Mouse (Mus musculus) ZHBTc4 (cell line): ENCODE measurements at regions not wholly inside any gene's neighbourhood (a gene's known extent, or its start where the extent isn't known, plus 50 kb on each side); places are given as distances from the start of the nearest gene placed in this dataset.

Experiments
- DNase-seq: peaks from one replicate; pipeline ENCODE4 v3.0.0-alpha.2; 2011; ENCODE audit warnings: low read depth, low spot score

DNA sequence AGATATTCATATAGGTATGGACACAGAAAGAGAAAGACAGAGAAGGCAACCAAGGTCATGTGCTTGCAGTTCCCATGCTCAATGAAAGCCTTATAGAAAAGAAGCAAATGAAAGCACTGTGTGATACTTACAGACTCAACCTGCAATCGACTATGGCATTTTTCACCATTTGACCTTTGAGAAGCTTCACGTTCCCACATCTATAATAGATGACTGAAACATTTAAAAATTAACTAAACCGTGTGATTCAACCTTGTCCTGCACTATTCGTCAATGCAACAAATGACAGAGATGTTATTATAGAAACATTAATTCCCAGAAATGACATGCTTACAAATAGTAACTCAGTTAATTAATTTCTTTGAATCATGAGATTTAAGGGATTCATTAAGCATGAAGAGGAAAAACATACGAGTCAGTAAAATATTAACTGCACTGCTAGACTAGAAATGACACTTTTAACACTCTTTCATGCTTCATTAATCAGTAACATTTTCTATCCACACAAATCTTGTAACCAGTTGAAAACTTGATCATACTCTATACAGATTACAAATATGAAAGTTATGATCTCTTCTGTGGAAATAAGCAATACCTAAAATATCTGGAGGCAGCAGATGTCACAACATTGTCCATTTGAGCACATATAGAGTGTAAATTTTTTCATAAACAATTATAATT is 545.2 kb upstream of the N6amt1 start:
- no peak for DNase-seq

DNA sequence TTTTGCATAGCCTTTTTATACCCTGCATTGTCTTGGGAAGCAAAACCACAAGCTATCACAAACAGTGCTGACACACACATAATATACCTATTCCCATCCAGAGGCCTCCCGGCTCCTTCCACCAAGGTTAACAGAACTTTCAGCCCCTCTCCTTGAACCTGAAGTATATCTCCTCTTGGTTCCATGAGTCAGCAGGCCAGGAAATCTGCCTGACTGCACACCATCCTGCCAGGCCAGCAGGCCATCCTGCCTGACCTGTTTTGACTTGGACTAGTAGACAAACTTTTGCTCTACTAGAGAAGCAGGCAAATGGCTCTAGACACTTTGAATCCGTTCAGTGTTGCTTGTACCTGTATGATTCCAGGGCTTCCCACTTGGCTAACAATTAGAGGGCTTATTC is 547.6 kb upstream of the N6amt1 start:
- no peak for DNase-seq

DNA sequence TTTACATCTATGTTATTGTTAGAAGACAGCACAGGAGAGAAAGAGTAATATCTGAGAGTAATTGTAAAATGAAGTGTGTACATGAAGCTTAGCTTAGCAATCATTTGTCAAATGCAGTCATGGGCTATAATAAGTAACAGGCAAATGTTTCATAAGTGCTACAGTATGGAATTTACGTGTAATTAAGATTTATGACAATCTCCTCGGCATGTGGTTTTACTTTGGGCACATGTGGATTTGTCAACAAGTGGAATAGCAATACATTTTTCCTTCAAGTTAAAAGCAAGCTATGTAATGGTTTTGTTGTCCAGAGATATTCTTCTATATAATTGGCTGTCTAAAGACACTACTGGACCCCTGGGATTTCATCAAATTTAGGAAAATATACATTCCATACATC is 577.9 kb upstream of the N6amt1 start:
- DNase-seq: no peak

DNA sequence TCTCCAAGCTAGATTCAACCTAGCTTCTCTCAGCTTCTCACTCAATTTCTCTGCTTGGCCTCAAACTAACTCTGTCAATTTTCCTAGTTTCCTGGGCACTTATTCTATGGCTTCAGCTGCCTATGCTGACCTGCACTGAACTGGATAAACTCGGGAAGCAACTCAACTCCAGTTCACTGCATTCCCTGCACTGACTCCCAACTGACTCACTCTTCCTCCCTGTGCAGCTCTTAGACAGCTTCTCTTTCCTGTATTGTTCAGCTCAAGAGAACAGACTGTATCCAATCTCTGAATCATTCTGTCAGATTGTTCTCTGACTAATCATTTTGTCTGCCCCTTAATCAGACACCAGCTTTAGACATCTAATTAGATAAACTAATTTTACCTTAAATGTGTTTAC is 581.4 kb upstream of the N6amt1 start:
- no peak for DNase-seq

DNA sequence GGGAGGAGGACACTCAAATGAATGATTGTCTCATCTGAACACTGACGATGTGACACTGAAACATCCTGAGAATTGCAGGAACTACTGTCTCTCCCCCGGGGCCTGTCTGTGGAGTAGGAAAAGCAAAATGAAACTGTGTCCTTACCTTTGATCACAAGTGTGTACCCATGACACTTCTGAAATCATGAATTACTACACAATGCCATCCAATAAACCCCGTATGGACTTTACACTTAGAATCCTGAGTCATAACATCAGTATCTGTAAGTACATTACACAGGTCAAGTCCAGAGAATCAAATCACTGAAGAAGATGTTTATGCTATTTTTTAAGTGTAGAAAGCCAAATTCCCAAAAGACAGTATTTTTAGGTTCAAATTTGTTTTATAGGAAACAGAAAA is 585.1 kb upstream of the N6amt1 start:
- no peak for DNase-seq

DNA sequence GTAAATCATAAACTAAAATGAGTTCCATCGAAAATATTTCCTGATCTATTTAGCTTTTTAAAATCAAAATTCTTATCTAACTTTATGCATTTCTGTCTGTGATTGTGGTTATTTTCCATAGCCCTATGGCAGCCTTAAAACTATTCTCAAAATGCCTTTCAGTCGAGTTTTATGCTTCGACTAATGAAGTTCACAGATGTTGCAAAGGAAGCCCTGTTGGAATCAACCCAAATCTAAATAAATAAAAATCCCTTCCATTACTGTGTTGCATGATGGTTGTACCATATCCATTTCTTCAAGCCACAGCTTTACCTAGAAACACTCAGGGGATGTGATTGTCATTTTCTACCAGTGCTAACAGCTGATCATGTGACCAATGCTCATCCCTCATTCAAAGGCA is 585.6 kb upstream of the N6amt1 start:
- no peak for DNase-seq

DNA sequence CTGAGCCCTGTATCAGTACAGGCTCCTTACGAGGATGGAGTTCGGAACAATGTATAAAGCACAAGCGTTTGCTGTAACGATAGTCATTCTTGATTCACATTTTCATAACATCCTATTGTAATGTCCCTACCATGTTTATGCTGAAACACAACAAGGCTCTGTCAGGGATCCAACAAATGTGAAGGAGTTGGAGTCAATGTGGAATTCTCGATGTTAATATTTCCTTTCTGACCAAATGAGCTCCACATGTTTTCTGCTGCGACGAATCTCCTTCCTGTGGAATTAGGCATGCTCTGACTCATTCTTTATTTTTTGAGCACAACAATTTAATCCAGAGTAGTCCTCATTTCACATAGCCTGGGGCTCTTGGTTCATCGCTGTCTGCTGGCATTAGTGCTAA is 588.0 kb upstream of the N6amt1 start:
- DNase-seq: no peak

DNA sequence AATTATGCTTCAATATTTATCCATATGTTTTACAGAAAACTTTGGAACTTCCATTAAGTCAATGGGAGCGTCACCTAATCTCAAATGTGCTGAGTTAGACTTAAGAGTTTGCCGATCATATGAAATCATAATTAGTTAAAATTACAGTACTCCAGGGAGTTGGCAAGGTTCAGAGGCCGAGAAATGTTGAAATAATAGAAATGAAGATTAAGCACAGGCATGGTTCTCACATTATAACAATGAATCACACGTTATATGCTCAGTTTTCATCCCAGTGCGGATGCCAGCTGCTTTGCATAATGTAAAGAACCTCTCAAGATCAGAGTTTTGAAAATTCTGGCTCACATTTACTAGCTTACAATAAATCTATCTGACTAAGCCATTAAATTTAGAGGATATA is 612.7 kb upstream of the N6amt1 start:
- DNase-seq: no peak

DNA sequence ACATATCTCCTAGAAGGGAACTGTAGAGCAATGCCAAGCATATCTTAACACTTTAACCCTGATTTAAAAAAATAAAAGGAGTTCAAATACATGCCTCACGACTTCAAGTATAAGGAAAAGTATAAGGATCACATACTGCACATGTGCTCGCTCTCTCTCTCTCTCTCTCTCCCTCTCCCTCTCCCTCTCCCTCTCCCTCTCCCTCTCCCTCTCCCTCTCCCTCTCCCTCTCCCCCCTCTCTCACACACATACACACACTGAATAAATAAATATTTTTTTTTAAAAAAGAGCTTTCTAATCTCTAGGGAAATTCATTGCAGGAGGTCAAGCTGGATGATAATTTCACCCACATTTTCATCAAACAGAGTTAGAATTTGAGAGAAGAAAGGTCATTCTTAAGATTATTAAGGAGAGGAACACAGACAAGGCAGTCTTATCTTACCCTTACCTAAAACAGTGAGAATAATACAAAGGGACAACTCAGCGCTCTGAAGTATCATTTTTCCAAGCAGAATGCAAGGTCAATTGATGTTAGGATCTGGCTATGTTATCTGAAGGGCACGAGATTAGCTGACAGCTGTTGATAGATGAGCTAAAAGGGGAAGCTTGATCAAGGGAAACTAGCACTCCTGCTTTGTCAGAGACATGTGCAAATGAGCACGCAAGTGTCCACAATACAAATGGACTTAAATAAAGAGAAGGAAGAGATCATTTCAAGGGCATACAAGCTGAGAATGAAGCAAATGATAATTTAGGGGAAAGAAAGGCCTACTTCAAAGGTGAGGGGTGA is 634.8 kb upstream of the N6amt1 start:
- no peak for DNase-seq

DNA sequence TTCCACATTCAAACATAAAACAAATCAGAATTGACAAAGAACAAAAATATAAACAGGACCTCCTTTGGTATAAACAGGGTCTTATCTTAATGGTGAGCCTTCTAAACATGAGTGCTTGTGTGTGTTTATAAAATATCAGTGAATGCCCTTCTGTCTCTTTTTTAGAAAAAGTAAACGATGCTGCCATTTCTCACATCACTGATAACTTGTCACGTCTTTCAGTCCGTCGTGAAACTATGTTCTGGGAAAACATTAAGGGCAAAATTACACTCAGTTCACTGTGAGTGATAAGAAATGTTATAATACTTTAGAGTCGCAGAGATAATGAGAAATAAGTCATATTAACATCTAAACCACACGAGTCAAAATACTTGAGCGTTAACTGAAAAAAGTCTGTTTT is 635.6 kb upstream of the N6amt1 start:
- no peak for DNase-seq

DNA sequence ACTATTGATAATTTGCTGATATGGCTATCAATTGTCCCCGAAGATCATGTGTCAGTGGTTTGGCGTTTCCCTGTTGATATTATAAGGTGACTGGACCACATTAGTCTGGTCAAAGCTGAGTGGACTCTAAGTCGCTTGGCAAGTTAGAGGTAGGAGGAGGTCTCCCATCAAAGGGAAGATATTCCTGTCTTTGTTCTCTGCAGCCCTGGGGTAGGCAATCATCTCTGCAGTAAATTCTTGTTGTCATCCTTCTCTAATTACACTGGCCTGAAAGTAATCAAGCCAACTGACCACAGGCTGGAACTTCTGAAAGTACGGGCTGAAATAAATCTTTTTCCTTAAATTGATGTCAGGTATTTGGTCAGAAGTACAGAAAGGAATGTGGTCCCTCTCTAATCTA is 652.3 kb upstream of the N6amt1 start:
- no peak for DNase-seq

DNA sequence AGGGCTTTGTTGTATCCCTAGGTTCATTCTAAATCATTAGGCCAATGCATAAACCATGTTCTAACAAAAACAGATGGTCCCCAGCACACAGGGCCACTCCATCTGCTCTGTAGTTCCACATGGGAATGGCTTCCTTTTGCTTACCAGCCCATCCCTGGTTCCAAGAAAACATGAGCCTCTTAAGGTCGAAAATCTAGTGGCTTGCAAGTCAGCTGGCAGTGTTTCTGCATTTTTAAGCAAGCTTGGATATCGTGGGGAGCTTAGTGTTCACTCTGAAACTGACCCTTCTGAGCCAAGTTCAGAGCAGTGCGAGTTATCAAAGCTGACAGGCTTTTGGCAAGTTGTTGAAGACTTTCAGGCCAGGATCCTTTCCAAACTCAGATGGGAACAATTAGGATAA is 659.5 kb upstream of the N6amt1 start:
- DNase-seq: no peak

DNA sequence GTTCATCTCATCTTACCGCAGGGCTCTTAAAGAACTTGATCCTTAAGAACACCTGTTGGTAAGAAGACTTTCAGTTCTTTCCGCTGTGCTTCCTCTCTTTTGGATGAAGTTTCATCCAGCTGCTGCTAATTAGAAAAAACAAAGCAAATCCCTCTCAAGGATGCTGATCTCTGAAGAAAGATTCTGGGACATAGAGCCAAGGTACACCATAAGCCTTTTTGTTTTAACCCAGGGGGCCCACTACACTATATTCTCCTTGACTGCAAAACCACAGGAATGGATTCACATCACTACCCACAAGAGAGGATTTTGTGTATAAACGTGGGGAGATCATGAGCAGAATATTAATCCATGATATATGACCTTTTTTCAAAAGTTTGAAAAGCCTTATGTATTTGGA is 694.8 kb upstream of the N6amt1 start:
- no peak for DNase-seq

DNA sequence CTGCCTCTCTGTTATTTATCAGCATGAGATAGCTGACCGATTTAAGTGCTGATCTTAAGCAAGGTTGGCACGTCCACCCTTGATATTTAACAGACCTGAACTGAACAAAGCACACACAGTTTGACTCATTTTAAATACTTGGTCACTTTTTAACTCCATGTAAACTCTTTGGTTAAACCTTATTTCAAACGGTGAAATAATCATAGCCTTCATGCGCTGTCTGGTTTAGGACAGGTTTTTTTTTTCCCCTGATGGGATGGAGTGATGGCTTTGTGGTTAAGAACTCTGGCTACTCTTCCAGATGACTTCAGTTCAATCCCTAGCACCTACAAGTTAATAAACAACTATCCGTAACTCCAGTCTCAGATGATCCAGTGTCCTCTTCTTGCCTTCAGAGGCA is 706.7 kb upstream of the N6amt1 start:
- no peak for DNase-seq

DNA sequence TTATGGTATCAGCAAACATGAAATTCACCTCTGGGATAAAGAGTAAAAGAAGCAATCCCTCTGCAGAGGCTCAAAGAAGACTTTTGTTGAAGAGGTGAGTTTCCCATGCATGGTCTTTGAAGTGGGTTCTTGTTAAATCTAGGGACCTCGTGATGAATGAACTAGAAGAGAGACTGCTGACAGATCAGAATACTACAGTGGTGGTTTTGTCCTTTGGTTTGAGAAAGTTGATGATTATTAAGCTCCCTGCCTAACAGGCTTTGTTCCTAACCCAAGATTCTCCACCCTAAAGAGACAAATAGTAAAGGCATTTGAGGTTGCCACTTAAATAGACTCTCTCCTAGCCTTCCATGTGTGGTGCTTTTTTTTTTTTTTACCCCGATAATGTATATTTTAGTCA is 707.2 kb upstream of the N6amt1 start:
- DNase-seq: no peak

DNA sequence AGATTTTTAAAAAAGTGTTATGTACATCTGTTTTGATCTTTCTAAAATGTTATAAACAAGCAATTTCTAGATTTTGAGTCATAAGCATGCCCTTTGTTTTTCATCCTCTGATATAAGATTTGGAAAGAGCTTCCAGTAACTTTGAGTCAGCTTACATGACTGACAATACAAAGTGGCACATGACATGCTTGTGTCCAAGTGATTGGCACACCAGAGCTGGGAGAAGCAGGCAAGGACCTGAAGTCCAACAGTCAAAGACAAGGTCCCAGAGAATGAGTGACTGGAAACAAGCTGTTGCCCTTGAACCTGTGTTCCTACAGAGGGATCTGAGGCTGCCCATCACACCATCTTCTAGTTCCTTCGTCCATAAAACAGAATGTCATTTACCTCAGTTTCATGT is 708.5 kb upstream of the N6amt1 start:
- DNase-seq: no peak

DNA sequence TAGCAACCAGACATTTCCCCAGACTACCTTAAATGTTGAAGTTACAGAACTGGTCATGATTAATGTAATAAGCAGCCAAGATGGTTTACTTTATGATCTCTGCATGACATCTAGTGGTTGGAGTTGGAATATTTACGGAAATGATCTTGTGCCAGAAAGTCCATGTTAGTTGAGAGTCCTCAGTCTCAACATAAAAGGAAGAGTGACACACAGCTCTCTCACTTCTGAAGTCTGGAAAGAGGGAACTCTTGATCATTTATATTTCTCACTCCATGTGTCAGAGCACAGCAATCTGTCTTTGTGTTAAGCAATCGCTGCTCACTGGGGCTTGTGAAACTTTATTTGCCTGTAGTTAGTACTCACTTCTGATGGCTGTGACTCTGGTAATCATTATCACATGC is 709.1 kb upstream of the N6amt1 start:
- peak; percentile 7 for DNase-seq

DNA sequence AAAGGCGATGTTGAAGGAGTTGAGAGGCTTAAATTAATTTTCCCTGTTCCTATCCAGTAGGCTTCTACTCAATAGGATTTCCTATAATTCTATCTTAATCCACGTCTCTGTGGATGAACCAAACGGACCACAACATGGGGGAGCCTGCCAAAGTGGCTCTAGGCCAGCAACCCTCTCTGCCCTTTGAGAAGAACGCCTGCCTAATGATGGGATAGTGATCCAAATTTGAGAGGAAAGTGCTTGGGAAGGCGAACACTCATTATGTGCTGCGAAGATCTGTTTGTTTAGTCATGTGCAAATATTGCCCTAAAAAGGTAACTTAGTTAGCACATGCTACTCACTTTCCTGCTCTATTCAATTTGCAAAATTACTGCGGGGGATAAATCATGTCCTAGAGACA is 702.5 kb upstream of the Adamts5 start:
- DNase-seq: no peak

DNA sequence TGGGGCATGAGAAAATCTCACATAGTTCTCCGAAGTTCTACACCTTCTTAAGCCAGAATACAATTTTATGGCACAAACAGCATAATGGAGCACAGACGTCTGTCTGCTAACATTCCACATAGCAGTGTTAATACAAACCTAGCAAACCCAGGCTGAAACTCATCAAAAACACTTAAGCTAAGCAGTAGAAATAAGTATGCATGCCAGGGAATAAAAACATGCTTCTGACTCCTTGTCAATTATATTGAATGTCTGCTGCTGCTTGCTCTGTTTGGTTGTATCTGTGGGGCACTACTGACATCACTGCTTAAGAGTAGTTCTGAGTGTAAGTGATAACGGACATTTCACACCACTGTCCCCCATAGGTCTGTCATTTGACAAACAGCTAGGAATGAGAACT is 693.4 kb upstream of the Adamts5 start:
- DNase-seq: no peak

DNA sequence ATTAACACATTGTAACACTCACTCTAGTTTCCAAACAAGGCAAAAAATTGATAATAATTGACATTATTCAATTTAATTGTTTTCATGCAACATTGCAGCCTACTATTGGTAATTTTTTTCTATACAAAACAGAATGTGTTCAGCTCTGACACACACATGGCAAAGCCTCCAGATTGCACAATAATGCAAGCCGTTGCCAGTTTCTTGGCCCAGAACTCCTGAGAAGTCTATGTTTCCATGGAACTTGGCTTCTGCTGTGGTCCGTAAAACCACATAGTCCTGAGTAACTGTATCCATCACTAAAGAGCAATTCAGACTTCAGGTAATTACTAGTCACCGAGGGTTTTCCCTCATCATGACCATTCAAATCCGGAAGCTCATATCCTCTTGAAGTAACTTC is 684.4 kb upstream of the Adamts5 start:
- DNase-seq: no peak

DNA sequence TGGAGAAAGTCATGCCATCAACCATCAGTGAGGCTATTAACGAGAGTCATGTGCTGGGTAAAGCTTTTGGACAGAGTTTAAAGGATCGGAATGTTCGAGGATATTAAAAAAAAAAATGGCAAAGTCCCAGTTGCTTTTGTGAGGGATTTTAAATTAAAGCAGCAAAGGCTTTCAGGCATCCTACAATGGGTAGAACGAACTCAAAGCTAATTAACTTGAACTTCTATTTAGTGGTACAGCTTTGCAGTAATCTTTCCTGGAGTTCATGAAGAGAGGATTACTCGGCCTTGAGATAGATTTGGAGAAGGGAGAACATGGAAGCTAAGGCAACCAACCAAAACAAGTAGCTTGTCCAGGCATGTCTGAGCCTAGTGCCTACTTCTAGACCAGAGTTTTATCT is 676.7 kb upstream of the Adamts5 start:
- no peak for DNase-seq

DNA sequence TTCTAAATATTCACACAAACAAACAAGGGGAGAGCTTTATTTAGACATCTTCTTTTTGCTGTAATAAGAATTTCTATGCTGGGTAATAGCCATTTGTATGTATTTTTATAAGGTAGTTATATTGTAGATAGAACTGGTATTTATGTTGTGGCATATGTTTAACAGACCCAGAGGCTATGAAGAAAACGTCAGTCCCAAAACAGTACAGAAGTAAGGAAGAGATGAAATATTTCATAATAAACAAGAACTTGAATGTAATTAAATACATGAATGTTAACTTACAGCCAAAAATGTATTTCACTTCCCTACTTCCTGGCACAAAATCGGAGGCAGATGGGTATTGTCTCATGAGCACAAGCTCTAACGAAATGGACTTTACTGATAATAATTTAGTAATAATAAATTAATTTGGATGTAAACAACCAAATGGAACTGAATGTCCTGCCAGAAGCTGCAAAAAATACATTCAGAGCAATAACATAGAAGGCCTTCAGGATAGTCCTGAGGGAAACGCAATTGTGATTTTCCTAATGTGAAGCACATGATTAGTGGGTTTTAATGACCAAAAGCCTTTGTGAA is 645.9 kb upstream of the Adamts5 start:
- no peak for DNase-seq

DNA sequence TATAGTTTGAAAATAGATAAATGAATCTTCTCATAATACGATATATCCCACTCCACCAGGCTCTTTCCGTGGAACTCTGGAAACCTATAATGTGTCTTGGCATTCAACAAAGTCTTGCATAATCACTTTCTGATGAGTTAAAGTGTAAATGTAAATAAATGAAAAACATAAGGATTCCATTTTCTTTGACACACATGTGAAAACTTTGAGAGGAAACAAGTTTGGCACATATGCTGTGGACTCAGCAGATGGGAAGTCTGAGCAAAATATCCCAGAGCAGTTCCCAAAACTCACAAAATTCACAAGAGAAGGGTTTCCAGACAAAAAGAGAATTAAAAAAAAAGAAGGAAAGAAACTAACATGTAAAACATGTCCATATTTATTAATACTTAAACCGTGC is 645.3 kb upstream of the Adamts5 start:
- DNase-seq: no peak
